Mouse (Mus musculus): ENCODE measurements at regions not wholly inside any gene's neighbourhood (a gene's known extent, or its start where the extent isn't known, plus 50 kb on each side); places are given as distances from the start of the nearest gene placed in this dataset. TPM values are rescaled to one million over a fixed set of nuclear protein-coding genes. Genes with fewer than 3 reads are reported as not detected.

- DNase-seq (ENCODE audit: low spot score): no peak
Observed at GRCm38 (mm10) chr2:169041748-169042147, 86.4 kb upstream of the Zfp64 start.

GRCm38 (mm10) chr2:169037975-169038374 is 82.6 kb upstream of the Zfp64 start:
- DNase-seq (ENCODE audit: low spot score): no peak

GRCm38 (mm10) chr2:169037519-169037918 is 82.1 kb upstream of the Zfp64 start:
- DNase-seq (ENCODE audit: low spot score): no peak

- peak; percentile 53 for DNase-seq (ENCODE audit: low spot score)
Observed at GRCm38 (mm10) chr2:169035315-169035714, 79.9 kb upstream of the Zfp64 start.

- no peak for DNase-seq (ENCODE audit: low spot score)
Observed at GRCm38 (mm10) chr2:169033997-169034396, 78.6 kb upstream of the Zfp64 start.

GRCm38 (mm10) chr2:169033181-169033580 is 77.8 kb upstream of the Zfp64 start:
- DNase-seq (ENCODE audit: low spot score): no peak

GRCm38 (mm10) chr2:169028531-169029114 is 73.2 kb upstream of the Zfp64 start:
- DNase-seq (ENCODE audit: low spot score): no peak

- no peak for DNase-seq (ENCODE audit: low spot score)
Observed at GRCm38 (mm10) chr2:169019037-169019436, 63.6 kb upstream of the Zfp64 start.

GRCm38 (mm10) chr2:169010271-169010670 is 54.9 kb upstream of the Zfp64 start:
- DNase-seq (ENCODE audit: low spot score): no peak

- no peak for DNase-seq (ENCODE audit: low spot score)
Observed at GRCm38 (mm10) chr2:169008756-169009155, 53.4 kb upstream of the Zfp64 start.

- no peak for DNase-seq (ENCODE audit: low spot score)
Observed at GRCm38 (mm10) chr2:169008333-169008732, 52.9 kb upstream of the Zfp64 start.

- no peak for DNase-seq (ENCODE audit: low spot score)
Observed at GRCm38 (mm10) chr2:169006549-169006948, 51.2 kb upstream of the Zfp64 start.

GRCm38 (mm10) chr2:169005810-169006209 is 50.4 kb upstream of the Zfp64 start:
- DNase-seq (ENCODE audit: low spot score): no peak

Small RNA genes in the stretch of these regions (microRNA-seq; reads per million reads assigned to microRNA genes)
- not detected for gene Gm26469 (ENCODE audit: borderline number of aligned reads)
